Mouse (Mus musculus) spleen, adult 2 months (tissue): ENCODE results near the gene Fnip2.

Experiments
- CTCF ChIP-seq: fragments of 200-500 bp; IDR thresholded peaks from 2 replicates; pipeline ENCODE4 v1.5.1; 2011; ENCODE audit warnings: mild to moderate bottlenecking, inconsistent platforms; ENCODE audit not compliant: insufficient read depth, insufficient read length, insufficient replicate concordance; ENCODE audit errors: extremely low read depth
- POLR2A ChIP-seq: fragments of 200-500 bp; IDR thresholded peaks from 2 replicates; pipeline ENCODE4 v1.6.1; 2011; ENCODE audit warnings: low read depth, low read length, inconsistent platforms

DNA sequence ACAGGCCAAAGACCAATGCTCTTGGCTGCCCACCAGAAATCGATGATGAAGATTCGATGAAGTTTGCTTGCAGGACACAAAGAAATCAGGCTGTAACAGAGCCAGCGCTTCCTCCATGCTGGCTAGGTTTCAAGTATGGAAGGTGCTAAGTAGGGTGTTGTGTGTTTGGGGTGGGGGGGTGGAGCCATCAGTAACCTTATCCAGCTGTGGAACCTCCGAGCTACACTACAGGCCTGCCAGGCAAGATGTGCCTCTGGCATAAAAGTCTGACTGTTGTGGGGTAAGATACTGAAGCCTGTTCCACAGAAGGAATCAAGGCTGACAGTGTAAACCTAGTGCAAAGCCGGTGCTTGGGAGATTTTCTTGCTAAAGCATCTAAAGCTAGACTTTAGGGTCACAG, 119.2 kb downstream of the Fnip2 start:
- TF ChIP-seq CTCF = no peak
- TF ChIP-seq POLR2A = no peak
